Mouse (Mus musculus) intestine, embryonic 16.5 days (tissue): ENCODE results near the gene Kat2b. TPM values are rescaled to one million over a fixed set of nuclear protein-coding genes. Genes with fewer than 3 reads are reported as not detected.
"Not testable (repeated sequence)": the region's sequence is repeated elsewhere in the genome, so short reads cannot be mapped to it uniquely, and the experiment has no call there.

Source experiments
- ATAC-seq: fragments of 200-750 bp; cut with Nextera tagmentation; 2 replicates; pipeline ENCODE4 v1.8.0; 2017; ENCODE audit warnings: moderate TSS enrichment, moderate library complexity
- H3K27ac ChIP-seq: fragments of 300-500 bp; sonication (generic); 2 replicates; pipeline ENCODE4 v1.5.1; 2014; ENCODE audit warnings: mild to moderate bottlenecking, low read length
- H3K27me3 ChIP-seq: fragments of 300-500 bp; sonication (generic); replicated peaks from 2 replicates; pipeline ENCODE4 v1.6.1; 2014; ENCODE audit warnings: low read length, control low read depth, mixed read lengths; ENCODE audit not compliant: control insufficient read depth, insufficient read depth
- H3K36me3 ChIP-seq: fragments of 300-500 bp; sonication (generic); 2 replicates; pipeline ENCODE4 v1.6.1; 2014; ENCODE audit warnings: low read length, control low read depth; ENCODE audit not compliant: control insufficient read depth, insufficient read depth
- H3K4me1 ChIP-seq: fragments of 300-500 bp; sonication (generic); 2 replicates; pipeline ENCODE4 v1.6.1; 2014; ENCODE audit warnings: low read length, control low read depth, mixed read lengths; ENCODE audit not compliant: control insufficient read depth, insufficient read depth
- H3K4me2 ChIP-seq: fragments of 300-500 bp; sonication (generic); 2 replicates; pipeline ENCODE4 v1.6.1; 2014; ENCODE audit warnings: low read depth, low read length, control low read depth
- H3K4me3 ChIP-seq: fragments of 300-500 bp; sonication (generic); 2 replicates; pipeline ENCODE4 v1.5.1; 2014; ENCODE audit warnings: mild to moderate bottlenecking, low read length
- H3K9ac ChIP-seq: fragments of 300-500 bp; sonication (generic); 2 replicates; pipeline ENCODE4 v1.6.1; 2014; ENCODE audit warnings: low read depth, low read length
- H3K9me3 ChIP-seq: fragments of 300-500 bp; sonication (generic); 2 replicates; pipeline ENCODE4 v1.6.1; 2016; ENCODE audit warnings: low read length, control low read depth; ENCODE audit not compliant: control insufficient read depth
- WGBS: fragments of 180-500 bp; shearing (Covaris S2); extraction: QIAGEN DNeasy Blood & Tissue Kit; methylation state at CpG from one replicate; pipeline ENCODE4 v1.1.7; 2014; 5-methylcytosine and 5-hydroxymethylcytosine counted together
- polyA plus RNA-seq: library from polyadenylated mRNA; unstranded; fragments of >200 nt; fragmentation: Nextera tagmentation; extraction: Ambion mirVana; gene quantifications from 2 replicates; pipeline ENCODE4 v1.2.1, GENCODE M21; 2015

The Kat2b gene
- polyA plus RNA-seq, 1 experiment from 2014 or later = 4.1 TPM

DNA sequence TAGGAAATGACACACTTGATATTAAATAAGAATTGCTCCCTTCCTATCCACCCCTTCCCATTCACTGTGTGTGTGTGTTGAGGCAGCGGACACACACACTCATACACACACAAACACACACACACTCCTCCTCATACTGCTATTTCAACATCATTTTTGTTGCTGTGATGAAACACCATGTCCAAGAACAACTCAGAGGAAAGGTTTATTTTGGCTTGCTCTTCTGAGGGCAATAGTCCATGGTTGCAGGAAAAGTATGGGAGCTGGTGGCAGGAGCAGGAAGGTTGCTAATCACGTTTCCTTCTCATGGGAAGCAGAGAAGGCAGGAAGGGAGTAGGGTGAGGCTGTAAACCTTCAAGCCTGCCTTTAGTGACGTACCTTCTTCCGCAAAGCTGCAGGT lies 76.7 kb downstream of the Kat2b start:
- Histone ChIP-seq H3K27ac (no peak overlapping the region), H3K9me3 (no peaks in the 10 kb centered on the region), H3K4me2 (no peak overlapping the region), H3K4me3 (no peak overlapping the region), H3K4me1 (no peaks in the 10 kb centered on the region), H3K36me3 (peaks cover 7% of the 10 kb centered on the region; the same call in 1 of the 2 replicates), H3K9ac (no peak overlapping the region), H3K27me3 (no peaks in the 10 kb centered on the region)
- WGBS = 80% methylated on average over 4 of the region's 4 CpGs
- ATAC-seq = no peak

DNA sequence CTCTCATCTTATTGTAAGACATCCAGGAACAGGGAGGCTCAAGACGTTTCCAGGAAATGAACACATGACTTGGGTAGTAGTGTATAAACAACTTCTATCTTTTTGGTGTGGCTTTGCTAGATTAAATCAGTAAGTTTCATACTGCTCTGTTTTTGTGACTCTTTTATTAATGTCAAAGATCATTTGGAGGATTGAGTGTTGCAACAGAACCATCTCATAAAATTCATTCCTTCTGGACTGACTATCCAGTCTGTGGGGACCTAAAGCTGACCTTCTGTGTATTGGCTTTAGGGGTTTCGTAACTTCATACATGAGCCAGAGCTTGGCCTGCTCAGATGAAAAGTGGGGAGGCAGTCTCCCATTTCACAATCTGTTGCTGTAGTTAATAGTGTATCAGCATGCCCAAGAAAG lies 83.6 kb downstream of the Kat2b start:
- 84% methylated on average over 2 of the region's 2 CpGs for WGBS
- Histone ChIP-seq H3K4me2 (no peak overlapping the region), H3K27me3 (no peaks in the 10 kb centered on the region), H3K9ac (no peak overlapping the region), H3K27ac (no peak overlapping the region), H3K4me1 (no peaks in the 10 kb centered on the region), H3K9me3 (no peaks in the 10 kb centered on the region), H3K36me3 (peaks cover 8% of the 10 kb centered on the region; the same call in 1 of the 2 replicates), H3K4me3 (no peak overlapping the region)
- ATAC-seq = no peak

DNA sequence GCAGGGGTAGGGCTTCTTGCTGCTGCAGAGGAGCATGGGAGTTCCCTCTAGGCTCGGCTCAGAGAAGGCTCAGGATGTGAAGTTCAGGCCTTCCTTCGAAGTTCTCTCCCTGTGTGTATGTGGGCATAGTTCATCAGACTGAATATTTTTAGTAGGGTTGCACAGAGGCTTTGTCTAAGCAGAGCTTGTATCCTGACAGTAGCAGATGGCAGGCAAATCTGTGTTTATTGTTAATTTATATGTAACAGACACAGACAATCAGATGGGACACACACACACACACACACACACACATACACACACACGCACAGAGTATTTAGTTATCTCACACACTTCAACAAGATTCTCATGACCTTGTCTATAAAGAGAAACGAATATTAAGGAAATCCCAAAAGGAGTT lies 87.9 kb downstream of the Kat2b start:
- Histone ChIP-seq H3K4me3 (no peak overlapping the region), H3K27me3 (no peaks in the 10 kb centered on the region), H3K36me3 (peaks cover 3% of the 10 kb centered on the region; the same call in 1 of the 2 replicates), H3K9ac (no peak overlapping the region), H3K4me2 (no peak overlapping the region), H3K4me1 (no peaks in the 10 kb centered on the region), H3K9me3 (no peaks in the 10 kb centered on the region), H3K27ac (no peak overlapping the region)
- no peak for ATAC-seq
- 83% methylated on average over 4 of the region's 4 CpGs for WGBS

DNA sequence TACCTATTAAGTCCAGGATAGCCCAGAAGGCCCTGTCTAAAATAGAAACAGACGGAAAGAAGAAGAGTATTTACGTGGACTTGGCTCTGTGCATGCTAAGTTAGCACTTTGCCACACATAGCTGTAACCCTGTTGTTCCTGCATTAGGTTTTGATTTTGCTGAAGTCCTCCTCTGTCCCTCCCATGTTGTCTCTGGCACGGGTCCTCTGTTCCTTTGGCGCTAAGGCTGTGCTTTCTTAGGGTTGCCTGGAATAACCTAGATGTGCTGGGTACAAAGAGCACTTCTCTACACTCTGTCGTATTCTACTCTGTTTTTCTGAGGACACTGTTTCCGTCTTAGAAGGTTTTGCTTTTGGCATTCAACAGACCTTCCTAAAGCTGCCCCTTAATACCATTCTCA lies 88.4 kb downstream of the Kat2b start:
- Histone ChIP-seq H3K4me3 (no peak overlapping the region), H3K27ac (no peak overlapping the region), H3K27me3 (no peaks in the 10 kb centered on the region), H3K9me3 (no peaks in the 10 kb centered on the region), H3K9ac (no peak overlapping the region), H3K36me3 (peaks cover 3% of the 10 kb centered on the region; the same call in 1 of the 2 replicates), H3K4me1 (no peaks in the 10 kb centered on the region), H3K4me2 (no peak overlapping the region)
- ATAC-seq = no peak
- WGBS = 89% methylated on average over 6 of the region's 6 CpGs

DNA sequence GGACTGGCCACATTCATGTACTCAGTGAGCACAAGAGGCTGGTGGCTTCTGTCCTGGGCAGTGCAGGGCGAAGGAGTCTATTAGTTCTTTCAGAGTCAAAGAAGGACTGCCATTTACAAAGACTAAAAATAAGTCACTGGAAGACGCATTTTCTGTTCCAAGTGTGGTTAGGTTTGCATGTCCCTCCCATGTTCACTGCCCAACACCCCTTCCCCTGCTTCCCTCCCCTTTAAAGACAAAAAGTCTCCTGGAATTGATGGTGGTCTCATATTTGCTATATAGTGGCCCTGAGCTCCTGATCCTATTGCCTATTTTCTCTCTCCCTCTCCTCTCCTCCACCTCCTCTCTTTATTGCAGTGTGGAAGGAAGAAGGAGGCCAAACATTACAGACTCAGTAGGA lies 89.3 kb downstream of the Kat2b start:
- Histone ChIP-seq H3K4me1 (no peaks in the 10 kb centered on the region), H3K27me3 (no peaks in the 10 kb centered on the region), H3K9ac (no peak overlapping the region), H3K27ac (no peak overlapping the region), H3K36me3 (peaks cover 3% of the 10 kb centered on the region; the same call in 1 of the 2 replicates), H3K9me3 (no peaks in the 10 kb centered on the region), H3K4me2 (no peak overlapping the region), H3K4me3 (no peak overlapping the region)
- ATAC-seq = no peak
- 83% methylated on average over 2 of the region's 2 CpGs for WGBS

DNA sequence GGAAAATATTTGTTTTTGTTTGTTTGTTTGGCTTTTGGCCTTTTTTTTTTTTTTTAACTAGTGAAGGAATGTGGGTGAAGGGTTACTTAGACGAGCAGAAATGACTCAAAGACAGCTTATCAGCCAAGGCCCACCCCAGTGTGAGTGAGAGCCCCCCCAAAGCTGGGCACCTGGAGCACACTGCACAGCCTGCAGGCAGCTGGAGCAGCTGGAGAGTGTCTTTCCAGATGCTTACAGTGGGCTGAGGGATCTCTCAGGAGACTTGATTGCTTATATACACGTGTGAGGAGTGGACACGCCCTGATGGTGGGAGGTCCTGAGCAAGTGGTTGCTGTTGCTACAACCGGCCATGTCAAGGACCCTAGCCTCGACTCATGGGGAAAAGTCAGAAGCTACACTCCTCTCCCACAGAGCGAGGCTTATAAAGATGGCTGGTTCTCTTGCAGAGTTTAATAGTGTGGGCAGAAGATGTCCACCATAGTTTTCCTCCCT lies 89.8 kb downstream of the Kat2b start:
- no peaks in the 10 kb centered on the region for H3K4me1 ChIP-seq
- no peak overlapping the region for H3K9ac ChIP-seq
- H3K27ac ChIP-seq = no peak overlapping the region
- ATAC-seq = no peak
- H3K9me3 ChIP-seq = no peaks in the 10 kb centered on the region
- 57% methylated on average over 6 of the region's 6 CpGs for WGBS
- H3K27me3 ChIP-seq = no peaks in the 10 kb centered on the region
- H3K4me3 ChIP-seq = no peak overlapping the region
- H3K36me3 ChIP-seq = peaks cover 3% of the 10 kb centered on the region; the same call in 1 of the 2 replicates
- H3K4me2 ChIP-seq = no peak overlapping the region

DNA sequence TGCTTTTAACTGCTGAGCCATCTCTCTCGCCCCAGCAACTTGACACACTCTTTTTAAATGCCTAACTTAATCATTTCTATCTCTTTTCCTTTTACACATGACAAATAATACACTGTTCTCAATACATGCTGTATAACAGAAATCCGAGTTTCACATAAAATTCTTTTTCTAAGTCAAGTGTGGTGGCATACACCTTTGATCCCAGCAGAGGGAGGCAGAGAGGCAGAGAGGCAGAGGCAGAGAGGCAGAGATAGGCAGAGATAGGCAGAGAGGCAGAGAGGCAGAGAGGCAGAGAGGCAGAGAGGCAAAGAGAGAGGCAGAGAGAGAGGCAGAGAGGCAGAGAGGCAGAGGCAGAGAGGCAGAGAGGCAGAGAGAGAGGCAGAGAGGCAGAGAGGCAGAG lies 90.7 kb downstream of the Kat2b start:
- 68% methylated on average over 2 of the region's 2 CpGs for WGBS
- H3K4me2 ChIP-seq, H3K9me3 ChIP-seq: not testable (repeated sequence)

DNA sequence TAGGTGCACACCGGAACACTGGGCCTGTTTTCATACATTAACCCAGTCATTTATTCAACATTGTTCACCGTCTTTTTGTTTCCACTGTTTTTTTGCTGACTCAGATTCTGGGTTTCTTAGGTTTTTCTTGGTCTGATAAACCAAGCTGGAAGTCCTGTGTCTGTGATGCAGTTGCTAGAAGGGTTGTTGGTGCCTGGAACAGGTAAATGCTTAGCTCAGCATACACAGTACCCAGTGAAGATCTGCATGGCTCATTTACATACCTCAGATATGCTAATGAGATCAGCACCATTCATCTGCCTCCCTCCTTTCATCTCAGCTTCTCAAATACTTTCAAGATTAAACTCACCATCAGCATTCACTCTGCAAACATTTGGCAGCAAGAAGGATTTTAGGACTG lies 92.0 kb downstream of the Kat2b start:
- no peak overlapping the region for H3K4me3 ChIP-seq
- H3K4me1 ChIP-seq = no peaks in the 10 kb centered on the region
- no peaks in the 10 kb centered on the region for H3K9me3 ChIP-seq
- H3K4me2 ChIP-seq = no peak overlapping the region
- WGBS = 82% methylated on average over 2 of the region's 2 CpGs
- no peak overlapping the region for H3K27ac ChIP-seq
- H3K36me3 ChIP-seq = peaks cover 3% of the 10 kb centered on the region; the same call in 1 of the 2 replicates
- H3K27me3 ChIP-seq = no peaks in the 10 kb centered on the region
- H3K9ac ChIP-seq = no peak overlapping the region
- ATAC-seq = no peak

More for the DNA sequence above, 90.7 kb downstream of the Kat2b start:
- not testable (repeated sequence) for H3K27me3 ChIP-seq, H3K4me1 ChIP-seq, H3K36me3 ChIP-seq, H3K4me3 ChIP-seq, H3K27ac ChIP-seq, H3K9ac ChIP-seq, ATAC-seq

DNA sequence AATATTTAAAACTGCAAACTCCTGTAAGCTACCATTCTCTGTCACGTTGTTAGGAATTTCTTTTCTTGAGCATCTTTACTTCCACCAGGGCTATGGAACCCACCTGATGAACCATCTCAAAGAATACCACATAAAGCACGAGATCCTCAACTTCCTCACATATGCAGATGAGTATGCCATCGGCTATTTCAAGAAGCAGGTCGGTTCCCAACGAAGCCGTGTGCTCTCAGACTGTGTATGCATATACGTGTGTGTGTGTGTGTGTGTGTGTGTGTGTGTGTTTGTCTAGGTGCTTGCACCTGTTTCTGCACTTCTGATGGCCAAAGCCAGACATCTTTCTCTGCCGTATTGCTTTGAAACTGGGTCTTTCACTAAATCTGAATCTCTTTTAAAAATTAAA lies 92.6 kb downstream of the Kat2b start:
- Histone ChIP-seq H3K4me1 (no peaks in the 10 kb centered on the region), H3K36me3 (peaks cover 3% of the 10 kb centered on the region; the same call in 1 of the 2 replicates), H3K4me2 (no peak overlapping the region), H3K4me3 (no peak overlapping the region), H3K27ac (no peak overlapping the region), H3K9ac (no peak overlapping the region), H3K27me3 (no peaks in the 10 kb centered on the region), H3K9me3 (no peaks in the 10 kb centered on the region)
- 86% methylated on average over 8 of the region's 8 CpGs for WGBS
- ATAC-seq = no peak

DNA sequence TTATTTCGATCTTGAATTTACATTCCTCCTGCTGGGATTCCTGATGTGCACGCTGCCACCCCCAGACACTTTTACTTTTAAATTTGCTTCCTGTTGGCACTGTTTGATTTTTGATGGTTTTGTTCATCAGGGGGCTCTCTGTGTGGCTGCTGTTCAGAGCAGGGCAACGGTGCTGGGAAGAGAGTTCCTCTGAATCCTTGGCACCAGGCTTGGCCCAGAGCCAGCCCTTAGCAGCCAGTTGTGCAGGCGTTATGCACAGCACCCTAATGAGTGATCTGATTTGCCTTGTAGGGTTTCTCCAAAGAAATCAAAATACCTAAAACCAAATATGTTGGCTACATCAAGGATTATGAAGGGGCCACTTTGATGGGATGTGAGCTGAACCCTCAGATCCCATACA lies 93.1 kb downstream of the Kat2b start:
- H3K27me3 ChIP-seq = no peaks in the 10 kb centered on the region

More for the DNA sequence above, 93.1 kb downstream of the Kat2b start:
- 78% methylated on average over 4 of the region's 4 CpGs for WGBS
- ATAC-seq = no peak
- Histone ChIP-seq H3K36me3 (no peaks in the 10 kb centered on the region), H3K9me3 (no peaks in the 10 kb centered on the region), H3K27ac (no peak overlapping the region), H3K4me3 (no peak overlapping the region), H3K4me2 (no peak overlapping the region), H3K9ac (no peak overlapping the region), H3K4me1 (no peaks in the 10 kb centered on the region)
